ENCODE assay signal across 8 mouse cellular contexts in genomic region chr13:113034950-113035421, GRCm38 (mm10). TPM values are rescaled to one million over a fixed set of nuclear protein-coding genes. Genes with fewer than 3 reads are reported as not detected.
DNase-seq lines count a peak whose midpoint lies in the region; ATAC-seq lines count a peak whose summit lies in the region.

TSS of gene Cdc20b (plus strand) at chr13:113035111.

- H3K27me3 ChIP-seq in hindbrain, embryonic 16.5 days (replicated peaks; ENCODE audit: control insufficient read depth, insufficient read depth, low read length), result peaks cover 18% of the 10 kb centered on the region
- peaks cover 16% of the 10 kb centered on the region for H3K27me3 ChIP-seq in midbrain, embryonic 15.5 days (replicated peaks)

- H3K4me3 ChIP-seq in hindbrain, embryonic 16.5 days (ENCODE audit: low read length), result peak within 1 kb of the TSS; percentile 61
- peak within 1 kb of the TSS; percentile 53 for H3K4me3 ChIP-seq in midbrain, embryonic 15.5 days

- no peaks in the 10 kb centered on the region for H3K9me3 ChIP-seq in hindbrain, embryonic 16.5 days (ENCODE audit: control insufficient read depth, low read length)
- H3K9me3 ChIP-seq in midbrain, embryonic 15.5 days, result no peaks in the 10 kb centered on the region

- H3K9ac ChIP-seq in hindbrain, embryonic 16.5 days (ENCODE audit: low read depth, low read length), result peak within 1 kb of the TSS; percentile 60
- H3K9ac ChIP-seq in midbrain, embryonic 15.5 days, result peak within 1 kb of the TSS; percentile 40

- ATAC-seq in frontal cortex, adult (ENCODE audit: low TSS enrichment), result peak; percentile 45; the same call in 1 of the 2 replicates
- no peak for ATAC-seq in hindbrain, embryonic 16.5 days
- peak; percentile 25; the same call in 1 of the 2 replicates for ATAC-seq in midbrain, embryonic 15.5 days (replicated peaks)

- DNase-seq in frontal cortex, postnatal 25 days (ENCODE audit: low spot score in 2 of 2), result no peak
- DNase-seq in cerebellum, adult 9-11 months, result peak; percentile 43
- DNase-seq in gastrocnemius, adult 18-20 months (ENCODE audit: low spot score), result peak; percentile 22
- DNase-seq in liver, result peak; percentile 66
- DNase-seq in spleen, postnatal 10 days (ENCODE audit: low spot score in 2 of 2), result peak; percentile 35 to 59

- H3K4me1 ChIP-seq in hindbrain, embryonic 16.5 days (ENCODE audit: control insufficient read depth, insufficient read depth, low read depth, low read length), result peaks cover 15% of the 10 kb centered on the region
- peaks cover 26% of the 10 kb centered on the region for H3K4me1 ChIP-seq in midbrain, embryonic 15.5 days

- peak within 1 kb of the TSS; percentile 97 for H3K4me2 ChIP-seq in hindbrain, embryonic 16.5 days (ENCODE audit: low read length)
- H3K4me2 ChIP-seq in midbrain, embryonic 15.5 days, result peak within 1 kb of the TSS; percentile 99

- under 1% methylated on average over 46 of the region's 46 CpGs for WGBS in hindbrain, embryonic 16.5 days
- 0% methylated on average over 46 of the region's 46 CpGs for WGBS in midbrain, embryonic 15.5 days

- no peak within 1 kb of the TSS for H3K27ac ChIP-seq in hindbrain, embryonic 16.5 days (ENCODE audit: low read depth, low read length)
- no peak within 1 kb of the TSS for H3K27ac ChIP-seq in midbrain, embryonic 15.5 days

- no peaks in the 10 kb centered on the region for H3K36me3 ChIP-seq in hindbrain, embryonic 16.5 days (ENCODE audit: control insufficient read depth, insufficient read depth, low read length)
- no peaks in the 10 kb centered on the region for H3K36me3 ChIP-seq in midbrain, embryonic 15.5 days (replicated peaks)

RNA-seq across cellular contexts. Expression of gene Cdc20b, which starts in this region (rescaled TPM):
- not detected for total RNA-seq in gastrocnemius, adult 18-20 months (2021)
- polyA plus RNA-seq in hindbrain, embryonic 16.5 days (2015; fragmentation: Nextera tagmentation; extraction: Ambion mirVana), result 0.56 and 0.86 TPM in 2 replicates
- 0.45 and 0.57 TPM in 2 replicates for polyA plus RNA-seq in midbrain, embryonic 15.5 days (2015; fragmentation: Nextera tagmentation; extraction: Ambion mirVana)

Comparison
In these comparisons a context has a peak if more than half of its experiments do, and no peak if none do; other contexts are left out.
1. Peak in DNase-seq in gastrocnemius, adult 18-20 months; RNA of the gene not detected or under 1 TPM.
2. Peak in ATAC-seq, H3K4me3 ChIP-seq, H3K9ac ChIP-seq and H3K4me2 ChIP-seq in midbrain, embryonic 15.5 days; RNA of the gene not detected or under 1 TPM.
3. DNase-seq: peak in cerebellum, adult 9-11 months (single experiment), liver (single experiment) and spleen, postnatal 10 days (2 of 2); none in frontal cortex, postnatal 25 days (0 of 2).